Mouse (Mus musculus) liver, postnatal 0 days (tissue): ENCODE measurements around the gene Dhx16.
A peak's percentile ranks its signal among the peaks of the same experiment; 100 is the strongest.

Experiments used
- CTCF ChIP-seq: sonication (generic); IDR thresholded peaks from 2 replicates; pipeline ENCODE4 v1.5.1; 2016; ENCODE audit warnings: antibody characterized with exemption, low read depth
- EP300 ChIP-seq: IDR thresholded peaks from 2 replicates; pipeline ENCODE4 v1.6.1; 2016; ENCODE audit warnings: antibody characterized with exemption, low read depth, mild to moderate bottlenecking

DNA sequence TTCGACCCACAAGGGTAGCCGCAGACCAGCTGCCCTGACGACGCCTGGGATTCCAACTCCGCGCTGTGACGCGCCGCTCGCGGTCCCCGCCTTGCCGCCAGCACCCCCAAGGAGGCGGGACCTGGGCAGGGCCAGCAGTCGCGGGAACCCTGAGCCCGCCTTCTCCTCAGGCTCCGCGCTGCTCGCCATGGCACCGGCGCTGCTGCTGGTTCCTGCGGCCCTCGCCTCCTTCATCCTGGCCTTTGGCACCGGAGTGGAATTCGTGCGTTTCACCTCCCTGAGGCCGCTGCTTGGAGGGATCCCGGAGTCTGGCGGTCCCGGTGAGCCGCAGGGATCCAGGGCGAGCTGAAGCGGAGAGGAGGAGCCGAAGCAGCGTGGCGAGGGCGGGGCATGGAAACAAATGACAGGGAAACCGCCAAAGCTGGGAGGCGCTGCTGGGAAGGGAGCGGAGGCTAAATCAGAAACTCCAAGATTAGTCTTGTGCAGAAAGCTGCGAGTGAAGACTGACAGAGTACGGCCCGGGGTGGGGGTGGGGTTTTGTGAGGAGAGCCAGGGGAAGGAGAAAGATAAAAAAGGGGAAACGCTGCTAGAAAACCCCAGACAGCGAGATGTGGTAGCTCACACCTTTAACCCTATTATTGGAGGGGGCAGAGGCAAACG, 18.3 kb upstream of the Dhx16 start, which contains the start of gene Nrm:
- TF ChIP-seq CTCF (peak; percentile 67), EP300 (no peak)
